Mouse (Mus musculus): ENCODE results near the gene Scn4b.

The Scn4b gene

DNA sequence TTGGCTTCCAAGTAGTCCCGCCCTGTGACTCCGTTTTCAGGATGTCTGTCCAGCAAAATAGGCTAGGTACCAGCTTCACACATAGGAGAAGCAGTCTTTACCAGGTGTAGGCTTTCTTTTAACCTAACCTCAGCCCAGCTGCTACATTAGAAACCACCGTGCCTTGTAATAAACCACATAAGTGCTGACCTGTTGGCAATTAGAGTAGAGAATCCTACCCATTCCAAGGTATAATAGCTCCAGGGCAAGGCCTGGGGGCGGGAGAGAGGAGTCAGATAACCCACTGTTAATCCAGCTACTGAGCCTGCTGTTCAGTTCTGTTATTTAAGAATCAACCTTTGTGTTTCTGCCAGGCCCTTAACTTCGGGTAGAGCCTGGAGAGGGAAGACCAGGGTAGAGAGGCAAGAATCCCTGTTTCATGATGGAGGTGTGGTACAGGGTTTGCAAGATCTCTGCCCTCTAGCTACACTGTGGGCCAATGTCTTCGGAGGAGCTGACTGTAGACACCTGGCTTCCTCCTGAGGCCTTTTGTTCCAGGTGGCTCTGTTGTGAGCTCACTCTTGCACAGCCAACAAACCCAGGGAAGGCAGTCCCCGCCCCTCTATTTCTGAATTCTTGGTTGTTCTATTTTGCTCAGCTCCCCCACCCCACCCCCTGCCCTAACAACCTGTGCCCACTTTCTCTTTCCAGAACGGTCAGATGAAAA is 58.1 kb downstream of the Scn4b start:
- DNase-seq = no peak

DNA sequence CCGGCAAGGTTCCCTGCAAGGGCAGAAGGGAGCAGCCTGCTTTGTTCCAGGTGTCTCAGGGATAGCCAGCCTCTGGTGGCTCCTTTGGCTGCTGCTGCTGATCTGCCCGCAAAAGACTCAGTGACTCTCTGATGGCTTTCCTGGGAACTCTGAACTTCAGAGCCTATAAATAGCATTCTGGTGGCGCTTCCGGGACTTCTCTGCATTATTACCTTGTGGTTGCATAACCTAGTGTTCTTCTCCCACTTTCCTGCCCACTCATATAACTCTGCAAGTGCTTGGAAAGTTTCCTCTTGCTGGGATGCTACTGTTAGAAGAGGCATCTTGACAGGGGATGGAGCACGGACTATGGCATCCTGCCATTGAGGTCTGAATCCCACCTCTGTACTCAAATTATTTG is 59.4 kb downstream of the Scn4b start:
- DNase-seq = no peak

DNA sequence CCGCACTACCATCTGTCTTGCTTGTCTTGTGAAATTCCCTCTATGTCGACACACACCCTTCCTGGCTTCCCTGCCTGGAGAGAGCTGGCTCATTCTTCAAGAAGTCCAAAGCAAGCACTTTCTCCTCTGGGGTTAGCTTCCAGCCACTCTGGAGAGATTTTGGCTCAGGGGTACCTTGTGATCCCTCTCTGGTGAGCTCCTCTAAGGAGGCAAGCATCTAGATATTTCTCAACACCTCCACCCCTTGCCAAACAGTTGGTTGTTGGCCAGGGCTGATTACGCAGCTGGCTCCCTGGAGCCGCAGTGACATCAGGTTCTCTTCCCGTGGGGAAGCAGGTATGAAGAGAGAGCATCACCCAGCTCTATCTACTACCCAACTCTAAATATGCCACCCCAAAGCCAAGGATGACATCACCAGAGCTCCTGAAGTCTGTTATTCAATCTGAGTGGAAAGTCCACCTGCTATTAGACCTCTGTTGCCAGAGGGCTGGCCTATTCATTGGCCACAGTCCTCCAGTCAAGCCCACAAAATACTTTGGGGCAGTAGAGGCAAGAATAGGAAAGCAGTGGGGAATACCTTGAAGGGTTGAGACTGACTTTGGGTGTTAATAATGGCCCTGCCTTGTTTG is 63.2 kb downstream of the Scn4b start:
- peak; percentile 95 for DNase-seq

DNA sequence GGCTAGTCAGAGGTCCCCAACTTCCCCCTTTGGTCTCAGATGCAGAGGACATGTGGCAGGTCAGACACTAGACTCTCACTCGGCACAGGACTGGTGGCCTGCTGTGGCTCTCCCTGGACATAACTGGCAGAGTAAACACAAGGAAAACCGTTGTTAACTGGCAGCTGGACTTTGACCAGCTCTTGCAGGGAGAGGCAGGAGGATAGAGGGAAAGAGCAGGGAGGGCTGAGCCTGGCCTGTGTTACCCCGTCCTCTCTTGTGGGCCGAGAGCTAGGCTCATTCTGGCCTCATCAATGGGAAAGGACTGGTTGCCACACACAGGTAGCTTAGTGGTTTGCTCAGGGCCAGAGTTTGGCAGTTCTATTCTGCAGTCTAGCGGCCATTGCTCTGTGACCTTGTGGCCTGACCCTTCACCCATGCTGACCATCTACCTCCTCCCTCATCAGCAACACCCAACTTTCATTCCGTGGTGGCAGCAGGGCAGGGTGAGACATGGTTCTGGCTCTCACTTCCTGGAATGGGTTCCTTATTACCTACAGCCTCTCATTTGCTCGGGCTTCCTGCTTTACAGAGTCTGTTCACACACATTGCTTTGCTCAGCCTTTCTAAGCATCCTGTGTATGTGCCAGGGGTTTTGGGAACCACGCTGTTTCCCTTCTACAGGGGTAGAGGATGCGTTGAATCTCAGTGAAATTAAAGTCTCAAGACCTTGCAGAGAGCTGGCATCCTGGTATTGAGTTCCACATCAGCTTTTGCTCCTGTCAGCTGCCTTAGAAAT is 64.0 kb downstream of the Scn4b start:
- DNase-seq = no peak
